Mouse (Mus musculus): ENCODE measurements around the gene Rpa1. TPM values are rescaled to one million over a fixed set of nuclear protein-coding genes. Genes with fewer than 3 reads are reported as not detected.

Rpa1 gene
- polyA plus RNA-seq, 1 experiment from 2014 or later = 99.6 TPM

GRCm38 (mm10) chr11:75259416-75259815 lies 88.7 kb downstream of the Rpa1 start:
- H3K36me3 ChIP-seq (ENCODE audit: poor library complexity, severe bottlenecking) = no peaks in the 10 kb centered on the region
- H3K9ac ChIP-seq = no peak overlapping the region
- no peak for ATAC-seq
- no peak overlapping the region for H3K27ac ChIP-seq
- no peaks in the 10 kb centered on the region for H3K9me3 ChIP-seq (replicated peaks)
- 69% methylated on average over 6 of the region's 6 CpGs for WGBS
- no peak overlapping the region for H3K4me3 ChIP-seq
- H3K4me1 ChIP-seq = peaks cover 39% of the 10 kb centered on the region
- H3K4me2 ChIP-seq = no peak overlapping the region
- H3K27me3 ChIP-seq = no peaks in the 10 kb centered on the region

- Histone ChIP-seq H3K9me3 (replicated peaks) (no peaks in the 10 kb centered on the region), H3K9ac (no peak overlapping the region), H3K4me1 (peaks cover 19% of the 10 kb centered on the region), H3K27ac (no peak overlapping the region), H3K4me2 (no peak overlapping the region), H3K27me3 (no peaks in the 10 kb centered on the region), H3K4me3 (no peak overlapping the region), H3K36me3 (ENCODE audit: poor library complexity, severe bottlenecking) (no peaks in the 10 kb centered on the region)
- WGBS = 68% methylated on average over 4 of the region's 4 CpGs
- ATAC-seq = no peak
Observed at GRCm38 (mm10) chr11:75257056-75257648, 91.0 kb downstream of the Rpa1 start.

GRCm38 (mm10) chr11:75255330-75255729 lies 92.8 kb downstream of the Rpa1 start:
- H3K36me3 ChIP-seq (ENCODE audit: poor library complexity, severe bottlenecking) = no peaks in the 10 kb centered on the region
- H3K27ac ChIP-seq = no peak overlapping the region
- H3K9me3 ChIP-seq (replicated peaks) = no peaks in the 10 kb centered on the region
- H3K27me3 ChIP-seq = no peaks in the 10 kb centered on the region
- H3K4me1 ChIP-seq = peaks cover 5% of the 10 kb centered on the region; the same call in 1 of the 2 replicates
- no peak for ATAC-seq
- H3K4me3 ChIP-seq = no peak overlapping the region
- no peak overlapping the region for H3K4me2 ChIP-seq
- WGBS = 83% methylated on average over 5 of the region's 5 CpGs
- no peak overlapping the region for H3K9ac ChIP-seq

DNA sequence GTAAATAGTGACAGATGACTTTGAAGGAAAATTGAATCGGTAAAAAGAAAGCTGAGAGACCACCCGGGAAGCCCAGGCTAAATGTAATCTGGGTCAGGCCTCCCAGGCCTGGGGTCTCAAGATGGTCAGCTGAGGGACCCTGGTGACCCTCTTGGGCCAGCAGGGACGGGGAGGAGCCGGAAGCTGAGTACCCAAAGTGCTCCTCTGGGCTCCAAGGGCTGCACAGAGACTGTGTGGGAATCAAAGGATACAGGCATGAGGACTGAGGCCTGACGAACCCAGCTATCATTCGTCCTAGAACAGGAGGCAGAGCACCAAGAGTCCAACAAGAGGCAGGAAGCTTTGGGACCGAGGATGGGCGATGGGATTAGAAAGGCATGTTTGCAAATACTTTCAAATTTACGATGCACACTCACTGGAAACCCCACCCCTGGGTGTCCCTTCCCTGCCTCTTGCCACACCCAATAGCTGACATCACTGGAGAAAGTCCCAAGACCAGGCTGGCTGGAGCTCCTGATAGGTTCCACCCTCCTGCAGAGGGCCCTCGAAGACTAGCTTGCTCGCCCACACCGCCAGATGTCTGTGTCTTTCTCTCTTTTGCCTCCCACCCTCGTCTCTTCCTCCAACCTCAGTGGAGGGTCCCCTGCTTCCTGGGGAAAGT lies 93.7 kb downstream of the Rpa1 start:
- 81% methylated on average over 13 of the region's 13 CpGs for WGBS
- no peaks in the 10 kb centered on the region for H3K9me3 ChIP-seq (replicated peaks)
- no peaks in the 10 kb centered on the region for H3K36me3 ChIP-seq (ENCODE audit: poor library complexity, severe bottlenecking)
- no peaks in the 10 kb centered on the region for H3K4me1 ChIP-seq
- H3K27ac ChIP-seq = no peak overlapping the region
- no peak overlapping the region for H3K9ac ChIP-seq
- H3K27me3 ChIP-seq = no peaks in the 10 kb centered on the region
- no peak for ATAC-seq
- no peak overlapping the region for H3K4me3 ChIP-seq
- H3K4me2 ChIP-seq = no peak overlapping the region

- 57% methylated on average over 7 of the region's 7 CpGs for WGBS
- Histone ChIP-seq H3K36me3 (ENCODE audit: poor library complexity, severe bottlenecking) (no peaks in the 10 kb centered on the region), H3K27ac (no peak overlapping the region), H3K4me2 (no peak overlapping the region), H3K9ac (no peak overlapping the region), H3K4me3 (no peak overlapping the region), H3K27me3 (no peaks in the 10 kb centered on the region), H3K9me3 (replicated peaks) (no peaks in the 10 kb centered on the region), H3K4me1 (0 out of 2 replicates have a peak, but pooled peaks cover under 1% of the 10 kb centered on the region)
- ATAC-seq = no peak
Observed at GRCm38 (mm10) chr11:75251557-75252070, 96.5 kb downstream of the Rpa1 start.

- H3K4me1 ChIP-seq = peaks cover 4% of the 10 kb centered on the region
- no peak overlapping the region for H3K27ac ChIP-seq
- H3K36me3 ChIP-seq (ENCODE audit: poor library complexity, severe bottlenecking) = no peaks in the 10 kb centered on the region
- no peaks in the 10 kb centered on the region for H3K9me3 ChIP-seq (replicated peaks)
- ATAC-seq = no peak
- no peaks in the 10 kb centered on the region for H3K27me3 ChIP-seq
- H3K4me2 ChIP-seq = no peak overlapping the region
- H3K9ac ChIP-seq = no peak overlapping the region
- H3K4me3 ChIP-seq = no peak overlapping the region
- 86% methylated on average over 4 of the region's 4 CpGs for WGBS
Observed at GRCm38 (mm10) chr11:75251006-75251512, 97.1 kb downstream of the Rpa1 start.

GRCm38 (mm10) chr11:75249588-75249987 lies 98.5 kb downstream of the Rpa1 start:
- no peak overlapping the region for H3K27ac ChIP-seq

More at GRCm38 (mm10) chr11:75249588-75249987, 98.5 kb downstream of the Rpa1 start:
- Histone ChIP-seq H3K4me3 (no peak overlapping the region), H3K9me3 (replicated peaks) (no peaks in the 10 kb centered on the region), H3K36me3 (ENCODE audit: poor library complexity, severe bottlenecking) (no peaks in the 10 kb centered on the region), H3K4me2 (no peak overlapping the region), H3K4me1 (peaks cover 19% of the 10 kb centered on the region), H3K27me3 (no peaks in the 10 kb centered on the region), H3K9ac (no peak overlapping the region)
- no peak for ATAC-seq
- WGBS = 89% methylated on average over 9 of the region's 9 CpGs

Small RNA genes lying within 50 kb of the gene (microRNA-seq; reads per million reads assigned to microRNA genes)
- not detected for gene Gm47300

Other genes with a start within 250 kb of the Rpa1 start
- gene Hic1, start 178.8 kb downstream of the Rpa1 start, polyA plus RNA-seq (2015; fragmentation: Nextera tagmentation; extraction: Ambion mirVana) = 1.2 and 1.5 TPM in 2 replicates
- gene Ovca2, start 169.5 kb downstream of the Rpa1 start, polyA plus RNA-seq (2015; fragmentation: Nextera tagmentation; extraction: Ambion mirVana) = 22.8 and 25.1 TPM in 2 replicates
- gene Dph1, start 157.1 kb downstream of the Rpa1 start, polyA plus RNA-seq (2015; fragmentation: Nextera tagmentation; extraction: Ambion mirVana) = 13.9 and 15.8 TPM in 2 replicates
- gene Rtn4rl1, start 154.5 kb downstream of the Rpa1 start, polyA plus RNA-seq (2015; fragmentation: Nextera tagmentation; extraction: Ambion mirVana) = 2.2 and 2.6 TPM in 2 replicates
- 17.7 and 17.8 TPM in 2 replicates for gene Smyd4, start 109 bp upstream of the Rpa1 start, polyA plus RNA-seq (2015; fragmentation: Nextera tagmentation; extraction: Ambion mirVana)
- 15.5 and 19.0 TPM in 2 replicates for gene Serpinf1, start 74.4 kb upstream of the Rpa1 start, polyA plus RNA-seq (2015; fragmentation: Nextera tagmentation; extraction: Ambion mirVana)
- gene Serpinf2, start 91.3 kb upstream of the Rpa1 start, polyA plus RNA-seq (2015; fragmentation: Nextera tagmentation; extraction: Ambion mirVana) = 0.42 TPM in 1 of 2 replicates, not detected in the other
- gene Wdr81, start 106.4 kb upstream of the Rpa1 start, polyA plus RNA-seq (2015; fragmentation: Nextera tagmentation; extraction: Ambion mirVana) = 5.0 and 5.6 TPM in 2 replicates
- 1.4 and 1.9 TPM in 2 replicates for gene Tlcd2, start 113.4 kb upstream of the Rpa1 start, polyA plus RNA-seq (2015; fragmentation: Nextera tagmentation; extraction: Ambion mirVana)
- 56.3 and 63.2 TPM in 2 replicates for gene Prpf8, start 138.5 kb upstream of the Rpa1 start, polyA plus RNA-seq (2015; fragmentation: Nextera tagmentation; extraction: Ambion mirVana)
- 0.40 and 0.47 TPM in 2 replicates for gene Rilp, start 161.8 kb upstream of the Rpa1 start, polyA plus RNA-seq (2015; fragmentation: Nextera tagmentation; extraction: Ambion mirVana)
- gene Scarf1, start 165.2 kb upstream of the Rpa1 start, polyA plus RNA-seq (2015; fragmentation: Nextera tagmentation; extraction: Ambion mirVana) = 3.3 TPM in 2 replicates
- 11.3 and 11.7 TPM in 2 replicates for gene Slc43a2, start 183.4 kb upstream of the Rpa1 start, polyA plus RNA-seq (2015; fragmentation: Nextera tagmentation; extraction: Ambion mirVana)
- 70.0 and 70.8 TPM in 2 replicates for gene Pitpna, start 239.8 kb upstream of the Rpa1 start, polyA plus RNA-seq (2015; fragmentation: Nextera tagmentation; extraction: Ambion mirVana)

All from forebrain, embryonic 13.5 days (tissue).